Mouse (Mus musculus): Measurements from ENCODE around the gene Grap.

Grap gene

GRCm38 (mm10) chr11:61686141-61686540 lies 33.1 kb downstream of the Grap start:
- no peak for DNase-seq

DNA sequence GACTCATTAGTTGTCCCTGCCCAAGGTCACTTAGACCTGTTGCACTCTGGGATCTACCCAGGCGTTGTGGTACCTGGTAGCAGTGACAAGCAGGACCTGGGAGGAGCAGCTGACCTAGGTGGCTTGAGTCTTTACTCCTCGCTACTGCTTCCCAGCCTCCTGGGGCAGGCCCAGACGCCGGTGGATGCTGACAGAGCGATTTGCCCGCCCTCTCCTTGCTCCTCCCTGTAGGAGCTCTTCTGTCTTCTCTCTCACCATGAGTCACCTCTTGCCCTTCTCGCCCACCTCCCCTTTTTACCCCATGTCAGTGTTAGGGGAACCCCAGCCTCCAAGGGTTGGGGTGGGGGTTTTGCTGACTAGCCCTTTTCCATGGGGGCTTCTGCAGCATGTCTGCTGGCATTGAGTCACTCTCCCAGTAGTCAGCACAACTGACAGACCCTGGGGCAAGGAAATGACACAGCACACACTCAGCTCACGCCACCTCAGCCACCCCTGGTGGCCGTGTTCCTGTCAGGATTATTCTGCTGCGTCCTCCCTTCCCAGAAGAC lies 33.9 kb downstream of the Grap start:
- no peak for DNase-seq

DNA sequence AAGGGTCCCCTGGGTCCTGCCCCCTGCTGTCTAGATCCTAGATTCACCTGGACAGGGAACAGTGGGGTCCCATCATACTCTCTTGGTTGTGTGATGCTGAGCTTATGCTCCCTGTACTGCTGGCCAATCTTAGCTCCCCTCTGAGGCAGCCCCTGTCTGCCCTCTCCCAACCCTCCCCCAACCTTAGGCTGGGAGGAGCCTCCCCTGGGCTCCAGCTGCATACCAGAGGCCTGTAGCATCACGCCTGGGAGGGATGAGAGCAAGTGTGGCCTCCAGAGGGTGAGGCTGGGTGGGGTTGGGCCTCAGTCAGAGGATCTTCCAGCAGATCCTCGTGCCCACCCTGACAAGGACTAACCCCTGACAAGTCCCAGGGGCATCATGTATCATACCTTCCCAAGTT lies 34.5 kb downstream of the Grap start:
- no peak for DNase-seq

DNA sequence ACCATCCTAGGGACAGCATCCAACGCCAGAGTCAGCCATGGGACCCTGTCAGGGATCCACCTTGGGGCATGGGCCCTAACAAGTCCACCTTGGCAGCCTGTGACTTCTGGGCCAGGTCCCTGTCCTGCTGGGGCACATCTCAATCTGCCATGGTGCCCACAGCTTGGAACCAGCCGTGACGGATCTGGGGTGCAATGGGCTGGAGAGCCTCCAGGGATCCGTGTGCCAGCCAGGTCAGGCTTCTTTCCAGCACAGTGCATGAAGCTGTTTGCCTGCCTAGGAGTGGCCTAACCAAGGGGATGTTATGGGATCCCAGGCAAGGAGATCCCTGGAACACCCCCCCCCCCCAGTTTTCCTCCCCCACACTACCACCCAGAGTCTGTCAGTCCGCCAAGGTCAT lies 39.9 kb downstream of the Grap start:
- no peak for DNase-seq

DNA sequence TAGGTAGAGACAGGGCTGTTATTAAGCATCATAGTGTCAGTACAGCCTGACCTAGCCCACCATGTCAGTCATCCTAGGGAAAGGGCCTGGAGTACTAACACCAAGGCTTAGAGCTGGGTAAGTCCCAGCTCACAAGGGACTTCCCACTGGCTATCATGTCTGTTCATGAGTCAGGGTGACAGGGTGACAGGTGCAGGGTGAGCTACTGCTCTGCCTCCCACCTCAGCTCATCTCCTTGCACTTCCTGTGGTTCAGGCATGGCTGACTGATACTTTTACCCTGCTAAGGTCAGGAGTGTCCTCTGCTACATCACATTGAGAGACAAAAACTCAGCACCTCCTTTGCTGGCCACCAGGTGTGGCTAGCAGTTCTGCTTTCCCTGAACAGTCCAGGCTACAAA lies 45.8 kb downstream of the Grap start:
- DNase-seq: no peak

GRCm38 (mm10) chr11:61699460-61699859 lies 46.4 kb downstream of the Grap start:
- no peak for DNase-seq

DNA sequence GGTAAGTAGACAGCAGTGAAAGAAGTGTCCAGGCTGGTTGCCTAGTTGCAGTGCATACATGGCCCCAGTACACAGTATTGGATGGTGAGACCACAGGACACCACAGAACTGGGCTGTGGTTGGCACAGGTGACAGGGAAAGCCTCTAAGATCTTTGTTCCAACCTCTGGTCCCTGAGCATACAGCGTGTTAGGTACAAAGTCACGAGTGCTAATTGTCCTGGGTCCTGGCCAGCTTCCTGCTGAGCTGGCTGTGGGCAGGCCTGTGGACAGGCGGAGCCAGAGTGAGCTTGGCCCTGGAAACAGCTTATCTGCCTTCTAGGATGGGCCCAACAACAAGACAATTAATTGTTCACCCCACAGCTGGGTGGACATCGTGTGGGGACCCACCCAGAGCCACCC lies 46.9 kb downstream of the Grap start:
- DNase-seq: peak; percentile 75

DNA sequence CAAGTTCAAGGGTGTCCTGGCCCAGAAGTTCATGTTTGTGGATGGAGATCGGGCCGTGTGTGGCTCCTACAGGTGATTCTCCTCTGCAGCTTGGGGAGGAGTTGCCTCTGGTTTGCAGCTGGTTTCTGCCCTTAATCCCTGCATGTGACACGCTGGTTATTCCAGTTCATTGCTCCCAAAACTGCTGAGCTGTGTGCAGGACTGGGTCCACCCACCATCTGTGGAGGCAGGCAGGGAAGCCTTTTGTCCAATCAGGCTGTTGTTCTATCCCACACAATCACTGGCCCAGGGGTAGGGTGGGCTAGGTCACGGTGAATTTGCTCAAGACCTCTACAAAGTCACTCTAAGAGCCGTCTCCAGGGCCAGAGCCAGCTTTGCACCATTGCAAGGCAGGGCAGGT lies 48.6 kb downstream of the Grap start:
- peak; percentile 58 for DNase-seq

- DNase-seq: no peak
Measured at GRCm38 (mm10) chr11:61702494-61702893, 49.4 kb downstream of the Grap start.

DNA sequence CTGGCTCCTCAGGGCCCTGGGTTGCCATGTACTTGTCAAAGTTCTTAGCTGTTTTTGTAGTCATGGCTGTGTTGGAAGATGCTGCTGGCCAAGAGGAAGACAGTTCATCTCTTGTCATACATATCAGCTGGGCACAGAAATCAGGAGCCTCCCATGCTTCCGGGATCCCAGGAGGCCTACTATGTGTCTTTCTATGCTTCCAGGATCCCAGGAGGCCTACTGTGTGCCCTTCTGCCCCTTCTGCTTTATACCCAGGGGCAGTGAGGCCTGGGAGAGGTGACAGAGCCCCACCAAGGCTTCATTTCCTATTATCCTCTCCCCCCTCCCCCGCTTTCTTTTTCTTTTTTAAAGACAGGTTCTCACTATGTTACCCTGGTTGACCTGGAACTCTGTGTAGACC lies 52.5 kb downstream of the Grap start:
- DNase-seq: no peak

DNA sequence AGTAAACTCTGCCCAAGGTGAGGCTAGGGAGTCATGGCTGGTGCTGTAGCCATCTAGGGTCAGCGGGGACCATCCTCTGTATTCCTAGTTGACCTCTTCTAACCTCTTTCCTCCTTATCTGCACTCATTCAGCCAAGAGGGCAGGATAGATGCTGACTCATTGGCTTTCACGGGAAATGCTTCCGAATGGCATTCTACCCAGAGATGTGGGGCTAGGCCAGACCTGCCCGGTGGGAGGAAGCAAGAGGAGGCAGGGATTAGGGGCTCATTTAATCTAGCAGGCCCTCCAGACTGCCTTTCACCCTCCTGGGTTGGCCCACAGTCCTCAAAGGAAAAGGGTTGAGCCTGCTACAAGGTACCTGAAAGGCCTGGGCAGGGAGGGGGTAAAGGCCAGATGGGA lies 53.2 kb downstream of the Grap start:
- no peak for DNase-seq

- DNase-seq: no peak
Measured at GRCm38 (mm10) chr11:61708928-61709327, 55.9 kb downstream of the Grap start.

DNA sequence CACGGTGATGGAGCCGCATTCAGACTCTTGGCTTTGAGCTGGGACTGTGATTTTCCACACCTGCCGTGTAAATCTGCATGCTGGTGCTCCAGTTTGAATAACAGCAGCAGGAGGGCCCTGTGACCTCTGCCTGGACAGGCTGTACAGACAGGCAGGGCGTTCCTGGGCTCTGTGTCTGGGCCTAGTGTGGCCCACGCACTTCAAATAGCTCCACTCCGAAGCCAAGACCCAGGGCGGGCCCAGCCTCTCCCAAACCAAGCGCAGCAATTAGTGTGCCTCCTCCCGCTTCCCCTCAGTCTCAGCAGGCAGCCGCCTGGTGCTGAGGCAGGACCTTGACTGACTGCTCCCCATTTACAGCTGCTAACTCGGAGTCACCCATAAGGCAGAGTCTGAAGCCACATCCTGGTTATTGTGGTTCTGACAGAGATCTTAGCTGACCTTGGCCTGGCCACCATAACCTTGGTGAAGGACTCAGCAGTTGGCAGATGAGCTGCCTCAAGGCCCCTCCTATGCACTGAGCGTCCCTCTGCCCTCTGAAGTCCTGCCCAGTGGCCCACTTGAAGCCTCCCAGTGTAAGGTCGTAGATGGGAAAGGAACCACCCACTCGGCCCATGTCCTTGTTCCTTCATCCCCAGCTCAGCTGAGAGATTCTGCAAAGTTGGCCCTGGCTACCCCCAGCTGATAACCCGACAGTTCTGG lies 60.2 kb downstream of the Grap start:
- DNase-seq: no peak

DNA sequence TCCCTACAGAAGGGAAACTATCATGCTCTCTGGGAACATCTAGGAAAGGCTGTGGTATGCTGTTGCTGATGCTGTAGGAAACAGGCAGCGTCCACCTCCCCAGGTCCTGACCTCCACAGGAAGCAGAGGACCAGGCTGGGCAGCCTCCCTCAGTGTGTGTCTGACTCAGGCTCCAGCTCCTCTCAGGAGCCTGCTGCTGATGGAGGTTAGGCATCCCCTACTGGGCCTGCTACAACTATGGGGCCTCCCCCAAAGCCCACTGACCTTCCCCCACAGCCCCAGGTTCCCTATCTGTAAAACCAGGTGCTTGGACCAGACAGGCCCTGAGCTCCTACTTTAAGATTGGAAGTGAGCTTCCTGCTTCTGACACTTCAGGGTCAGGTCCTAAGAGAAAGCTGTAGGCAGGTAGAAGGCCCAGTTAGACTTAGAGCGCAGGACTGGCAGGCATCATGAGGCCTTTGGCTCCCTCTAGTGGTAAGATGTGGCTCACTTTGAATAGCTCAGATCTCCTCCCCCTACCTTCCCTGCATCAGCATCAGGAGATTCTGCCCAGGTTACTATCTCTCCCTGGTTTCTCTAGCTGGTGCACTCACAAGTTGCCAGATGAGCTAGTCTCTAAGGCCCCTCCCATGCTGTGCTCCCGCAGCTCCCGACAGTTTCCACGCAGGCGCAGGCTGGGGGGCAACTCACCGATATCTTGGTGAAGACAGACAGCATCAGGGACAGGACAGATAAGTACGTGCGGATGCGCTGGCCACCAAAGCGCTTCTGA lies 61.5 kb downstream of the Grap start:
- peak; percentile 84 for DNase-seq

DNA sequence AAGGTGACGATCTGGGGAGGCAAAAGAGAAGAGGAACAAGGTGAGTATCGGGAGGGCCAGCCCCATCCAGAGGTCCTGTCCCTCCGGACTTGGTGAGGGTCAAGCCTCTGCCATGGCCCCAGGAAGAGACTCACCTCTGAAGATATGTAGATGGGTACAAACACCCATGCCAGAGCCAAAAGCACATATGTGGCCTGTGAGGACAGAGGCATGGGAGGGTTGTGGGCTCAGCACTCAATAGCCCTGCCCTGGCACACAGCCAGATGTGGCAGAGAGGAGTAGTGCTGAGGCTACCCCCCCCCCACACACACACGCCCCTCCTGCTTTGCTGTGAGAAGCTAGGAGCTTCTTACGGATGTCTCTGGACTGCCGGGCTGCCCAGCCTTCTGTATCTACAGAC lies 62.1 kb downstream of the Grap start:
- DNase-seq: peak; percentile 38

- DNase-seq: no peak
Measured at GRCm38 (mm10) chr11:61717990-61718389, 64.9 kb downstream of the Grap start.

DNA sequence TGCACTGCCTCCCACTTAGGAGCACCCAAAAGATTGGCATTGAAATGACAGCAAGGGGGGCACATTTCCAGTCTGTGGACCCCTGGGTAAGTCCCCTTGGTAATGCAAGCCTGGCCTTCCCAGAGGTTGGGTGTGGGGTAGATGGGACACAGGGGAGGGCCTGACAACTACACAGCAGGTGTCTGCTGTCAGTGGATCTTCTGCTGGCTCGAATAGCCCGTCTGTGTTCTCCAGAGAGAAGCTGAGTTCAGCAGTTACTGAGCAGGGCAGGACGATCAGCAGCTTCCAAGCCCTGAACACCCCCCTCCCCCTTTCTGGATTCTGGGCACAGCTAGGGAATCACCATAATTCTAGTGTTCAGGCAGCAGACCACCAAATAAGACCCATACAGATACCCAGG lies 66.3 kb downstream of the Grap start:
- peak; percentile 34 for DNase-seq

DNA sequence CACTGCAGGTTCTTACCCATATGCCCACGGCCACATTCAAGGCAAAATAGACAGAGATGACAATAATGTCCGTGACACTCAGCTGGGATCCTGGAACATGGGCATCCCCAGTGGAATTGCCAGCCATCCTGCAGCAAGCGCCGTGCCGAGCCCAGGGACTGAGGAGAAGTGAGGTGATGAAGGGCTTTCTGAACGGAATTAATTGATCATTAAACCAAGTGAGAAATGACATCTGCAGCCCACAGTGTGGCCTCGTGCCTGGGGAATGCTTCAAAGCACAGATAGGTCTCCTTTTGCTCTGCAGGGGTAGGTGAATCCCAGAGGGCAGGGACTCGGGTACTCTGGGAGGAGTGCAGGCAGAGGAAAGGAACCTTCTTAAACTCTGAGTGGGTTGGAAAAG lies 66.8 kb downstream of the Grap start:
- DNase-seq: peak; percentile 29

DNA sequence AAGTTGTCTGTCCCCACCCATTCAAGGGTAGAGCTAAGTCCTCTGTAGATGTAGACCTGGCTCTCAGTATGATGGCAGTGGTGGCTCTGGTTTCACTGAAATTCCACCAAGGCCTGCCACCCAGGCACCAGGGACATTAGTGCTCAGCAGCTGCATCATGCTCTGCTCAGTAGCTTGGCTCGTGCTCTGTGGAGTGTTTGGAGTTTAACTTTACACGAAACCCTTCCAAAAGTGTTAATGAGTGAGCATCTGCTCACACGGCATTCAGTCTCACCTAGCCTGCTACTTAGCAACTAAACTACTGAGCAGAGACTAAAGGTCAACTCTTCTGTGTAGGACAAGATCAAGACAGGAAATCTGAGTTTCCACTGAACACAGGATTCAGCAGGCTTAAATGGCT lies 67.6 kb downstream of the Grap start, which contains the start of gene Slc5a10:
Gene Slc5a10, minus strand, starts transcription at position 191 of the 400 bp plus-strand sequence.
- peak; percentile 44 for DNase-seq

GRCm38 (mm10) chr11:61722077-61722476 lies 69.0 kb downstream of the Grap start:
- peak; percentile 50 for DNase-seq

Measured in kidney, postnatal 10 days (tissue).